Mouse (Mus musculus) hindbrain, embryonic 16.5 days (tissue): ENCODE results near the gene Ccdc58. TPM values are rescaled to one million over a fixed set of nuclear protein-coding genes. Genes with fewer than 3 reads are reported as not detected.
"Not testable (repeated sequence)": the region's sequence is repeated elsewhere in the genome, so short reads cannot be mapped to it uniquely, and the experiment has no call there.

ENCODE experiments used
- ATAC-seq: fragments of 200-750 bp; cut with Nextera tagmentation; 2 replicates; pipeline ENCODE4 v1.8.0; 2017; ENCODE audit warnings: moderate TSS enrichment, moderate library complexity
- H3K27ac ChIP-seq: fragments of 300-500 bp; sonication (generic); 2 replicates; pipeline ENCODE4 v1.5.1; 2014; ENCODE audit warnings: low read depth, mild to moderate bottlenecking, control low read depth, low read length, moderate library complexity
- H3K27me3 ChIP-seq: fragments of 300-500 bp; sonication (generic); replicated peaks from 2 replicates; pipeline ENCODE4 v1.6.1; 2014; ENCODE audit warnings: low read length; ENCODE audit not compliant: control insufficient read depth, insufficient read depth
- H3K36me3 ChIP-seq: fragments of 300-500 bp; sonication (generic); 2 replicates; pipeline ENCODE4 v1.6.1; 2014; ENCODE audit warnings: mild to moderate bottlenecking, low read length, moderate library complexity, mixed read lengths; ENCODE audit not compliant: control insufficient read depth, insufficient read depth
- H3K4me1 ChIP-seq: fragments of 300-500 bp; sonication (generic); 2 replicates; pipeline ENCODE4 v1.6.1; 2014; ENCODE audit warnings: low read depth, low read length; ENCODE audit not compliant: control insufficient read depth, insufficient read depth
- H3K4me2 ChIP-seq: fragments of 300-500 bp; sonication (generic); 2 replicates; pipeline ENCODE4 v1.6.1; 2014; ENCODE audit warnings: mild to moderate bottlenecking, low read length, control low read depth, moderate library complexity
- H3K4me3 ChIP-seq: fragments of 300-500 bp; sonication (generic); 2 replicates; pipeline ENCODE4 v1.5.1; 2014; ENCODE audit warnings: mild to moderate bottlenecking, low read length, control low read depth, moderate library complexity
- H3K9ac ChIP-seq: fragments of 300-500 bp; sonication (generic); 2 replicates; pipeline ENCODE4 v1.6.1; 2014; ENCODE audit warnings: low read depth, mild to moderate bottlenecking, control low read depth, low read length, moderate library complexity
- H3K9me3 ChIP-seq: fragments of 300-500 bp; sonication (generic); 2 replicates; pipeline ENCODE4 v1.6.1; 2014; ENCODE audit warnings: mild to moderate bottlenecking, low read length, moderate library complexity; ENCODE audit not compliant: control insufficient read depth
- WGBS: fragments of 180-500 bp; shearing (Covaris S2); extraction: QIAGEN DNeasy Blood & Tissue Kit; methylation state at CpG from one replicate; pipeline ENCODE4 v1.1.7; 2014; 5-methylcytosine and 5-hydroxymethylcytosine counted together
- polyA plus RNA-seq: library from polyadenylated mRNA; unstranded; fragments of >200 nt; fragmentation: Nextera tagmentation; extraction: Ambion mirVana; gene quantifications from 2 replicates; pipeline ENCODE4 v1.2.1, GENCODE M21; 2015

The Ccdc58 gene
- 29.1 and 29.6 TPM in 2 replicates for polyA plus RNA-seq

DNA sequence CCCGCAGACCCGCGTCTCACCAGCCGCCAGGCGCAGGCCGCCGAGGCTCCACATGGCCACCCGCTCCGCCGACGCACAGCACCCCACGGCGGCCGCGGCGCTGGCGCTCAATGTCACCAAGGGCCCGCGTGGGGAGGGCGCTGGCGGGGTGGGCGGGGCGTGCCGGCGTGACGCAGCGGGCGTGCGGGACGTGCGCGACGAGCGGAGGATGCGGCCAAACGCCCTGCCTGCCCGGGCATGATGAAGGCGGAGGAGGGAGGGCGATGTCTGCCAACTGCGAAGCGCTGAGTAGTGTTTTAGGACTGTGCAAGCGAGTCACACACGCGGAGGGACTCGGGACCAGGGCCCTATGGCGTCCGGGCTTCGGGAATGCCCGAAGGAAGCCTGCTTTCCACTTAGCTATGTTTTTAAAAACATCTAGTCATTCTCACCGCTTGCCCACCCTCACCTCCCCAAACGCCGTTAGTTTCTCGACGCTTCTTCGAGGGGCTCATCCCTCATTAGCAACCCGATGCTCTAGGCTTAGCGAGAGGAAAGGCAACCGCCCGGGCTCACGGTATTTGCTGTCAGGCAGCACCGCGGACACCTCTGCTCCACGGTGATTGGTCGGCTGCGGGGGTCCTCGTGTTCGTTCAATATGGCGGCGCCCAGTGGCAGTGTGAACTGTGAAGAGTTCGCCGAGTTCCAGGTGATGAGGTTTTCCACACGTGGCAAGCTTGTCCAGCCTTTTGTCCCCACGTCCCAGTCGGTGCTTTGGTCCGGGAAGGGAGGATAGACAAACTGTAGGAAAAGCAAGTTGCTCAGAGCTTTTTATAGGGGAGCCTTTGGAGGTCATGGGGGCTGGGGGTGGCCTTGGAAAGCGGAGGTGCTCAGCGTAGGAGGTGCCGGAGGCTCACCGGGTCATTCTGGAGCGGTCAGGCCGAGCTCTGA is at the start of gene Ccdc58, which contains the start of gene Fam162a:
TSS of gene Ccdc58 (plus strand) at position 236 of the 930 bp plus-strand sequence.
TSS of gene Fam162a (minus strand) at position 145 of the 930 bp plus-strand sequence.
- peak; percentile 95 for ATAC-seq

DNA sequence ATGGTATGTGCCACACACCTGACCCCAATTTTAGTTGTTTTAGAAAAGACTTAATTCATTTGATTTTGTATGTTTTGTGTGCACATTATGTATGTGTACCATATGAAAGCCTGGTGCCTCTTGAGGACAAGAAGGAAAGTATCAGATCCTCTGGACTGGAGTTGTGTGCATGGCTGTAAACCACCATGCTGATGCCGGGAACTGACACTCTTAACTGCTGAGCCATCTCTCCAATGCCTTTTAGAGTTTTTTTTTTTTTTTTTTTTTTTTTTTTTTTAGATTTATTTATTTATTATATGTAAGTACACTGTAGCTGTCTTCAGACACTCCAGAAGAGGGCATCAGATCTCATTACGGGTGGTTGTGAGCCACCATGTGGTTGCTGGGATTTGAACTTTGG is 43.4 kb upstream of the Ccdc58 start:
- H3K4me1 ChIP-seq, ATAC-seq, H3K27me3 ChIP-seq, H3K9me3 ChIP-seq, H3K4me2 ChIP-seq, H3K27ac ChIP-seq, H3K9ac ChIP-seq, H3K4me3 ChIP-seq: not testable (repeated sequence)
- H3K36me3 ChIP-seq, result peaks cover 11% of the 10 kb centered on the region
- 92% methylated on average over 1 of the region's 2 CpGs for WGBS

More for the DNA sequence above, at the start of gene Ccdc58, which contains the start of gene Fam162a:
- Histone ChIP-seq H3K4me1 (peaks cover 16% of the 10 kb centered on the region), H3K4me2 (peak within 1 kb of the TSS; percentile 59), H3K27me3 (no peaks in the 10 kb centered on the region), H3K27ac (peak within 1 kb of the TSS; percentile 99), H3K36me3 (no peaks in the 10 kb centered on the region), H3K9me3 (no peaks in the 10 kb centered on the region), H3K9ac (peak within 1 kb of the TSS; percentile 87), H3K4me3 (peak within 1 kb of the TSS; percentile 63)
- under 1% methylated on average over 61 of the region's 81 CpGs for WGBS

DNA sequence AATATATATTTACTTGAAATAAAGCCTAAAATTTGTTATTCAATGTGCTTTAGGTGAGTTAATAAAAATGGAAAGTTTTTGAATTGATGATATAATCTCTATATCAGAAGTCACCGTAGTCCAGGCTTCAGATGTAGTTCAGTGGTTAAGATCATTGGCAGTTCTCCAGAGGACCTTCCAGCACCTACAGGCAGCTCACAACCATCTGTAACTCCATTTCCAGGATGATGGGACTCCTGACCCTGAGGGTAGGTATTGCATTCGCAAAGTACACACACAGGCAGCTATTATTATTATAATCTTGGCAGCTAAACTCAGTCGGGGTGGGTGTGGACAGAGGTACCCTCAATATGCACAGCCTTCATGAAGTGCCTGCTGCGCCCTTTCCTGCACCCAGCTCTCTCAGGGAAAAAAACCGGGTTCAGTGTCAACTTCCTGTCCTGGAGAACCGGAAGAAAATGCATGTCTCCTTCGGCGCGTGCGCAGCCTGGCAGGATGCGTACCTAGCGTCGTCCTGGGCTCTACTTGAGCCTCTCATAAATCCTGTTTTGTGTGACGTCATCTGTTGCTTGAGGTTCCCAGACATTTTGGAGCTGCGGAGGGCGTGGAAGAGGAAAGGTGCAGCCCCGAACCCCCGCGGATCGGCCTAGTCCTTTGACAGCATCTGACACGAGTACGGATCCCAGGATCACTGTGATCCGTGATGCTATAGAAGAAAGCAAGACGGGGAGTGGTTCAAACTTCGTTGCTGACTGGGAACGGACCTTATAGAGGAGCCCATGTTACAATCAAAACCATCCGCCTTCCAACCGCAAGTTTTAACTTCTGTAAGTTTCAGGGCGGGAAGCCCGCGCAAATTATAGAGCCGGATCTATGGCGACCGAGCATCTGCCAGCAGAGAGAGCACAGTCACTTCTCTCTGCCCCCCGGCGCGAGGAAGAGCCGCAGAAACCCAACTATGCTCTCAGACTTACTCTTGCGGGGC is 30.6 kb upstream of the Ccdc58 start, which contains the start of gene Wdr5b:
TSS of gene Wdr5b (plus strand) at position 551 of the 985 bp plus-strand sequence.
- H3K9me3 ChIP-seq, result no peaks in the 10 kb centered on the region
- no peaks in the 10 kb centered on the region for H3K27me3 ChIP-seq
- peak within 1 kb of the TSS; percentile 76 for H3K9ac ChIP-seq
- peak within 1 kb of the TSS; percentile 82 for H3K4me2 ChIP-seq
- H3K27ac ChIP-seq, result peak within 1 kb of the TSS; percentile 81
- peaks cover 10% of the 10 kb centered on the region for H3K4me1 ChIP-seq
- 2% methylated on average over 39 of the region's 39 CpGs for WGBS
- peak; percentile 99 for ATAC-seq
- peaks cover 6% of the 10 kb centered on the region; the same call in 1 of the 2 replicates for H3K36me3 ChIP-seq
- peak within 1 kb of the TSS; percentile 57 for H3K4me3 ChIP-seq

DNA sequence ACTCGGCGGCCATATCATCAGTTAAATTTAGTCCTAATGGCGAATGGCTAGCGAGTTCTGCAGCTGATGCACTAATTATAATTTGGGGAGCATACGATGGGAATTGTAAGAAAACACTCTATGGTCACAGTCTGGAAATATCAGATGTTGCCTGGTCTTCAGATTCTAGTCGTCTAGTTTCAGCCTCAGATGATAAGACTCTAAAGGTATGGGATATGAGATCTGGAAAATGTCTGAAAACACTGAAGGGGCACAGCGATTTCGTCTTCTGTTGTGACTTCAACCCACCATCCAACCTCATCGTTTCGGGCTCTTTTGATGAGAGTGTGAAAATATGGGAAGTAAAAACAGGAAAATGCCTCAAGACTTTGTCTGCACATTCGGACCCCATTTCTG is 29.9 kb upstream of the Ccdc58 start:
- Histone ChIP-seq H3K4me2 (peak overlapping the region; percentile 82), H3K9ac (peak overlapping the region; percentile 76), H3K9me3 (no peaks in the 10 kb centered on the region), H3K4me1 (peaks cover 10% of the 10 kb centered on the region), H3K36me3 (peaks cover 9% of the 10 kb centered on the region; the same call in 1 of the 2 replicates), H3K27me3 (no peaks in the 10 kb centered on the region), H3K4me3 (peak overlapping the region; percentile 57), H3K27ac (peak overlapping the region; percentile 81)
- no peak for ATAC-seq
- 32% methylated on average over 11 of the region's 11 CpGs for WGBS

DNA sequence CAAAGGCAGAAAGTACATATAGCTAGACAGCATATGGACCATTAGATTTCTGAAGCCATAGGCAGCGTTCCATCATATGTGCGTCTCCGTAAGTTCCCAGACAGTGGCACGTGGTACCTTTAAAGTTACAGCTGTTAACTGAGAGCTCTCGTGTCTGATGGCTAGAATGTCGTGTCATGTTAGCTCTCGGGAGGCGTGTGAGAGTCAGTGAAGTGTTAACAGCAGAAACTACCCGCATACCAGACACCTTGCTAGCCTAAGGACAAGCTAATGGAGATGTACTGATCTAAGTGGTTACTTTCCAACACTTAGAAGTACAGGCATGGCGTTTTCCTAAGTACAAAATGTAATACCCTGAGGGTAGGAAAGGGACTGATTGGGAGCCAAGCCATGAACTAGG is 28.4 kb upstream of the Ccdc58 start:
- Histone ChIP-seq H3K27ac (no peak overlapping the region), H3K4me3 (no peak overlapping the region), H3K4me1 (peaks cover 10% of the 10 kb centered on the region), H3K4me2 (no peak overlapping the region), H3K9ac (no peak overlapping the region), H3K27me3 (no peaks in the 10 kb centered on the region), H3K9me3 (no peaks in the 10 kb centered on the region), H3K36me3 (peaks cover 12% of the 10 kb centered on the region; the same call in 1 of the 2 replicates)
- no peak for ATAC-seq
- WGBS, result 85% methylated on average over 10 of the region's 10 CpGs

DNA sequence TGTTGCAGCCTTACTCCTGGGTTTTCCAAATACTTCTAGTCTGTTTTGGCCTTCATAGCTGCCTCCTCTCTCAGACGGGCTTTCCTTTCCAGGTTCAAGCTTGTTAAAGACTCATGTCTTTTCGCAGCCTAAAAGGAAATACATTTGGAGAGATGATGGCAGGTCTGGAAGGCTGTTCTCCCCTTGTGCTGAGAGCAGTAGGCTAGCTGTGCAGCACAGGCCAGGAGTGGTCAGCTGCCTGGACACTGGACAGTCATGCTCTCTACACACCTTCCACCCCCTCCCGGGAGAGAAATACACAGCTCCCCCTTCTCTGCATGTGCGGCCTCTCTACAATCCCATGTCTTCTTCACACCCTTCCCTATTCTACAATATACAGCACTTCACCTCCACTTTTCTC is 27.5 kb upstream of the Ccdc58 start:
- Histone ChIP-seq H3K36me3 (peaks cover 18% of the 10 kb centered on the region), H3K4me1 (peaks cover 10% of the 10 kb centered on the region), H3K4me3 (no peak overlapping the region), H3K4me2 (no peak overlapping the region), H3K9ac (no peak overlapping the region), H3K27me3 (no peaks in the 10 kb centered on the region), H3K9me3 (no peaks in the 10 kb centered on the region), H3K27ac (no peak overlapping the region)
- no peak for ATAC-seq
- 89% methylated on average over 4 of the region's 4 CpGs for WGBS

DNA sequence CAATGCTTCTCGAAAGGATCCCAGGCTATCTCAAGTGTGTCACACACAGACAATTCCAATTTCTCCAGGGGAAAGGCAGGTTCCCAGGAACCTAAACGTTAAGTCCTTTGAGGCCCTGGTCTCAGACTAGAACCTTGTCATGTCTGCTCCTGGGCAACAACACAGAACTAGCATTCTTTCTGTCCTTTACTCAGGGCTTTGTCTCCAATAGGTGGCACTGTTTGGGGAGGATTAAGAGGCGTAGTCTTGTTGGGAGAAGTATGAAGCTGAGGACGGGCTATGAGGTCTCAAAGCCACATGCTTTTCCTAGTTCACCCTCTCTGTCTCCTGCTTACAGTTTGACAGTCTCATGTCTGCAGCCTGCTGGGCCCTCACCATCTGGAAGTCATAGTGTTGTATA is 23.9 kb upstream of the Ccdc58 start:
- 98% methylated on average over 4 of the region's 4 CpGs for WGBS
- no peaks in the 10 kb centered on the region for H3K9me3 ChIP-seq
- H3K27me3 ChIP-seq, result no peaks in the 10 kb centered on the region
- H3K36me3 ChIP-seq, result peaks cover 23% of the 10 kb centered on the region
- peaks cover 1% of the 10 kb centered on the region for H3K4me1 ChIP-seq
- no peak overlapping the region for H3K4me2 ChIP-seq
- no peak overlapping the region for H3K27ac ChIP-seq
- no peak overlapping the region for H3K9ac ChIP-seq
- no peak for ATAC-seq
- no peak overlapping the region for H3K4me3 ChIP-seq

- H3K4me3 ChIP-seq, result no peak overlapping the region
- WGBS, result 94% methylated on average over 6 of the region's 6 CpGs
- H3K9ac ChIP-seq, result no peak overlapping the region
- no peak for ATAC-seq
- H3K27ac ChIP-seq, result no peak overlapping the region
- no peak overlapping the region for H3K4me2 ChIP-seq
- H3K9me3 ChIP-seq, result no peaks in the 10 kb centered on the region
- H3K4me1 ChIP-seq, result no peaks in the 10 kb centered on the region
- H3K36me3 ChIP-seq, result peaks cover 17% of the 10 kb centered on the region
- no peaks in the 10 kb centered on the region for H3K27me3 ChIP-seq
Observed at GRCm38 (mm10) chr16:36051491-36051890, 20.0 kb upstream of the Ccdc58 start.
